Mouse (Mus musculus): Measurements from ENCODE around the gene Slc25a29. TPM values are rescaled to one million over a fixed set of nuclear protein-coding genes. Genes with fewer than 3 reads are reported as not detected.

The Slc25a29 gene
- polyA plus RNA-seq, 1 experiment from 2014 or later = 2.7 TPM

DNA sequence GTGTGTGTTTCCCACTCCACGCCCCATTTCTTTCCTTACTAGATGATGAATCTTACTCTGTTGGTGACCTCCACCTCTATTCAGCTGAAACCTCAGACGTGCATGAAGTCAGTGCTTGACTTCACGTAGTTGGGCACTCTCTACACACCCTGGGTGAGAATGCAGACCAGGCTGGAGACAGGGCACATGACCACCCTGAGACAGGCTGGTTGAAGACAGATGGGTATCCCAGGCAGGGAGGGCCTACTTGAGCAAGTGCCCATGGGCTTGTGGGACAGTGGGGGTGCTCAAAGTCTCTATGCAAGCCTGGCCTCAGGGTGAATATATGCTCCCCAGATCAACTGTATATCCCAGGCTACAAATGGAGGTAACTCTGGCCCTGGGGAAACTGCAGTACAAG, 1.3 kb downstream of the Slc25a29 start:
- Histone ChIP-seq H3K27ac (replicated peaks in 1 of 2; ENCODE audit: control insufficient read depth in 1 of 2, insufficient read depth in 1 of 2, low read depth in 2 of 2, low read length in 2 of 2) (no peak overlapping the region), H3K9me3 (ENCODE audit: control insufficient read depth, low read length) (no peaks in the 10 kb centered on the region), H3K4me1 (ENCODE audit: control insufficient read depth in 2 of 2, insufficient read depth in 2 of 2, low read length in 2 of 2) (peaks cover 22 to 25% of the 10 kb centered on the region in 2 experiments), H3K36me3 (ENCODE audit: control insufficient read depth, insufficient read depth, low read length) (no peaks in the 10 kb centered on the region), H3K4me3 (ENCODE audit: control insufficient read depth in 1 of 2, insufficient read depth in 1 of 2, low read depth in 1 of 2, low read length in 2 of 2) (no peak overlapping the region), H3K27me3 (ENCODE audit: control insufficient read depth, insufficient read depth, low read length) (no peaks in the 10 kb centered on the region), H3K4me2 (ENCODE audit: low read length) (no peak overlapping the region), H3K9ac (ENCODE audit: low read length) (no peak overlapping the region)
- whole genome bisulfite sequencing = 85% methylated on average over 3 of the region's 3 CpGs
- no peak for ATAC-seq (ENCODE audit: insufficient number of reproducible peaks, insufficient read depth, low FRiP score, low read depth)

DNA sequence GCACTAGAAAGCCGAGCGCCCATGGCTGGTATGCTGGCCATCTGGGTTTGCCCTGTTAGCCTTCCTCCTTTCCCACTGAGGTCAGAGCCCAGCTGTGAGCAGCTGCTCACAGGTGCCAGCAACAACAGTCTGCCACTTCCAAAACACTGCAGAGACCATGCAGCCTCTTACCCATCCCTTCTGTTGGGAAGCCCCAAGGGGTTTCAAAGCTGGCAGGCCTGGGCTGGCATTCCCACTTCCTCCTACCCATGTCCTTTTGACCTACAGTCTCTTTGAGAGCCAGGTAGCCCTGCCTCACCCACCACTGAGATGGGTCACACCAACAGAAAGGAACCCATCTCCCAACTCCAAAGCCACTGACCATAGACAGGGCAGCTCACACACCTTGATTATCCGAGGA, 2.3 kb downstream of the Slc25a29 start:
- 81% methylated on average over 3 of the region's 3 CpGs for WGBS
- Histone ChIP-seq H3K4me2 (ENCODE audit: low read length) (no peak overlapping the region), H3K9me3 (ENCODE audit: control insufficient read depth, low read length) (no peaks in the 10 kb centered on the region), H3K36me3 (ENCODE audit: control insufficient read depth, insufficient read depth, low read length) (no peaks in the 10 kb centered on the region), H3K4me3 (ENCODE audit: control insufficient read depth in 1 of 2, insufficient read depth in 1 of 2, low read depth in 1 of 2, low read length in 2 of 2) (no peak overlapping the region), H3K27me3 (ENCODE audit: control insufficient read depth, insufficient read depth, low read length) (no peaks in the 10 kb centered on the region), H3K9ac (ENCODE audit: low read length) (no peak overlapping the region), H3K4me1 (ENCODE audit: control insufficient read depth in 2 of 2, insufficient read depth in 2 of 2, low read length in 2 of 2) (peaks cover 22 to 25% of the 10 kb centered on the region in 2 experiments), H3K27ac (replicated peaks in 1 of 2; ENCODE audit: control insufficient read depth in 1 of 2, insufficient read depth in 1 of 2, low read depth in 2 of 2, low read length in 2 of 2) (no peak overlapping the region)
- ATAC-seq (ENCODE audit: insufficient number of reproducible peaks, insufficient read depth, low FRiP score, low read depth) = no peak

DNA sequence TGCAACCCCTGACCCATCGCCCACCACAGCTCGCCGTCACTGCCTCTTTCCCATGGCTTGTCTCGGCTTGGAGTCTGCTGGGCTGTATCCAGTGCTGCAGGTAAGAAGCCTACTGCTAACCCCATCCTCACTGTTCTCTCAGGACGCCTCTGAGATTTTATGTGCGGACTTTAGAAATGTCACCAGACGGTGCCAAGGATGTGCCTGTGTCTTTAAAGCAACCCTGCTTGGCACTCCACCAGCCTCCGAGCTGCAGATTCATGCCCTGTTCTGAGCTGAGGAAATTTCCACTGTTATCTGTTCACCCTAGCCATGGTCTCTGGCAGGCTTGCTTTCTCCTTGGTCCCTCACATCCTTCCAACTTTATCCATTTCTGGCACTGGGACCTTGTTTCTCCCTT, 2.8 kb downstream of the Slc25a29 start:
- H3K36me3 ChIP-seq (ENCODE audit: control insufficient read depth, insufficient read depth, low read length) = no peaks in the 10 kb centered on the region
- H3K27me3 ChIP-seq (ENCODE audit: control insufficient read depth, insufficient read depth, low read length) = no peaks in the 10 kb centered on the region
- no peak for ATAC-seq (ENCODE audit: insufficient number of reproducible peaks, insufficient read depth, low FRiP score, low read depth)
- H3K27ac ChIP-seq (replicated peaks in 1 of 2; ENCODE audit: control insufficient read depth in 1 of 2, insufficient read depth in 1 of 2, low read depth in 2 of 2, low read length in 2 of 2) = no peak overlapping the region
- peaks cover 19% of the 10 kb centered on the region in 2 experiments for H3K4me1 ChIP-seq (ENCODE audit: control insufficient read depth in 2 of 2, insufficient read depth in 2 of 2, low read length in 2 of 2)
- no peak overlapping the region for H3K4me3 ChIP-seq (ENCODE audit: control insufficient read depth in 1 of 2, insufficient read depth in 1 of 2, low read depth in 1 of 2, low read length in 2 of 2)
- H3K9ac ChIP-seq (ENCODE audit: low read length) = no peak overlapping the region
- 88% methylated on average over 8 of the region's 8 CpGs for WGBS
- no peaks in the 10 kb centered on the region for H3K9me3 ChIP-seq (ENCODE audit: control insufficient read depth, low read length)
- H3K4me2 ChIP-seq (ENCODE audit: low read length) = no peak overlapping the region

DNA sequence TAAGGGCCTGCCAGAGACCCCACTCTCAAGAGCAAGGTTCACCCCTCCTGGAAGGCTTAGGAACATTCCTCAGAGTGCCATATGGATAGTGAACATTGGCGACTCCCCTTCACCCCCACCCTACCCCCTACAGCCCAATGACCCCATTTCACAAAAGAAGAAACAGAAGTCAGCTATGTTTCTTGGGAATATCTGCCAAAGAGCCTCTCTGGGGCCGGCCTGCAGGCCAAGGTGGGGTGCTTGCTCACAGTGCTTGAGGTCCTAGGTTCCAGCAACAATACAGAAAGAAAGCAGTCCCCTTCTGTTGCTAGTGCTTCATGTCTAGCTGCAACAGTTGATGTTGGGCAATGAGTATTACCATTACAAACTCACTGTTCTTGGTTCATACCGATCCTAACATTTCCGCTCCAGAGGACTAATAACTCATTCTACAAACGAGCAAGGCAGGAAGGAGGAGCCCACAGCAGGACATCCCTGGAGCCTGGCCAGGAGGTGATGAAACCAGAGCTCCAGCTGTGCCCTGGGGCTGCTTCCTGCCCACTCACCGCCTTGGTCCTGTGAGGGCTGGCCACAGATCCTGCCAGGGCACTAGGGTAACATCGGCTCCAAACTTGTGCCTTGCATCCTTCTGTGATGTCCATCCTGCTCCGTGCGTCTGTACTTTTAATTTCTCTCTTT, 3.6 kb downstream of the Slc25a29 start:
- Histone ChIP-seq H3K4me1 (ENCODE audit: control insufficient read depth in 2 of 2, insufficient read depth in 2 of 2, low read length in 2 of 2) (peaks cover 11 to 12% of the 10 kb centered on the region in 2 experiments), H3K36me3 (ENCODE audit: control insufficient read depth, insufficient read depth, low read length) (0 out of 2 replicates have a peak, but pooled peaks cover 2% of the 10 kb centered on the region), H3K4me3 (ENCODE audit: control insufficient read depth in 1 of 2, insufficient read depth in 1 of 2, low read depth in 1 of 2, low read length in 2 of 2) (no peak overlapping the region), H3K9me3 (ENCODE audit: control insufficient read depth, low read length) (no peaks in the 10 kb centered on the region), H3K4me2 (ENCODE audit: low read length) (no peak overlapping the region), H3K9ac (ENCODE audit: low read length) (no peak overlapping the region), H3K27me3 (ENCODE audit: control insufficient read depth, insufficient read depth, low read length) (no peaks in the 10 kb centered on the region), H3K27ac (replicated peaks in 1 of 2; ENCODE audit: control insufficient read depth in 1 of 2, insufficient read depth in 1 of 2, low read depth in 2 of 2, low read length in 2 of 2) (no peak overlapping the region)
- no peak for ATAC-seq (ENCODE audit: insufficient number of reproducible peaks, insufficient read depth, low FRiP score, low read depth)
- WGBS = 68% methylated on average over 9 of the region's 9 CpGs

DNA sequence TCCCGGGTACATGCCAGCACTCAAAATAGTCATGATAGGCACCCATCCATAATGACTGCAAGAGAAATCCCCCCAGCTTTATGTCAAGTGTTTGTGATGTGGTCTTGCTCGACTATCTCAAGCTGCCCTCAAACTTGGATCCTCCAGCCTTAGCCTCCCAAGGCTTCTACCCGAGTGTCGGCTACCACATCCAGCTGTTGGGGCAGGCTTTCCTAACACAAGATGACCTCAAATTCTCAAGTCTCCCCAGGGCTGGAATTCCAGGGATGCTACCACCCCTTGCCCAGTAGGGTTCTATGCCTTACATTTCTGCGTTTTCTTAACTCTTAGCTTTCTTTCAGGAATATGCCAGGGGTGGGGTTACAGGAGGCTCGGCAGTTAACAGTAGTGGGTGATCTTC, 5.3 kb downstream of the Slc25a29 start:
- Histone ChIP-seq H3K27ac (replicated peaks in 1 of 2; ENCODE audit: control insufficient read depth in 1 of 2, insufficient read depth in 1 of 2, low read depth in 2 of 2, low read length in 2 of 2) (no peak overlapping the region), H3K9ac (ENCODE audit: low read length) (no peak overlapping the region), H3K4me1 (ENCODE audit: control insufficient read depth in 2 of 2, insufficient read depth in 2 of 2, low read length in 2 of 2) (peaks cover 5 to 6% of the 10 kb centered on the region in 2 experiments; a peak in 2 of 4 replicates), H3K4me3 (ENCODE audit: control insufficient read depth in 1 of 2, insufficient read depth in 1 of 2, low read depth in 1 of 2, low read length in 2 of 2) (no peak overlapping the region), H3K9me3 (ENCODE audit: control insufficient read depth, low read length) (no peaks in the 10 kb centered on the region), H3K27me3 (ENCODE audit: control insufficient read depth, insufficient read depth, low read length) (no peaks in the 10 kb centered on the region), H3K4me2 (ENCODE audit: low read length) (no peak overlapping the region), H3K36me3 (ENCODE audit: control insufficient read depth, insufficient read depth, low read length) (peaks cover 8% of the 10 kb centered on the region; the same call in 1 of the 2 replicates)
- 79% methylated on average over 6 of the region's 6 CpGs for WGBS
- ATAC-seq (ENCODE audit: insufficient number of reproducible peaks, insufficient read depth, low FRiP score, low read depth) = no peak

DNA sequence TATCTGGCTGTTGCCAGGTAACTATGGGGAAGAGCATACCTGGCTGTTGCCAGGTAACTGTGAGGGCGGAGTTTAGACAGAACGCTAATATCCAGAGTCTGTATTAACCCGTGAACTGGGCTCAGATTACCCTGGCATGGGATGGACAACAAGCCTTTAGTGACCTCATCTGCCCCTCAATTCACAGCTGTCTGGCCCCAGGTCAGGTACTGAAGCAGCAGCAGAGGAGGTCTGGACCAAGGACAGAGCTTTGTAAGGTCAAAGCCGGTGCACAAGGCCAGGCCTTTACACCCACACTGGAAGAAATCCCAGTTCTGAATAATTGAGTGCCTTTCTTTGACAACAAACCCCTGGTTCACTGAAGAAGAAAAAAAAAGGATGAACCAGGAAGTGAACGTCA, 6.0 kb downstream of the Slc25a29 start:
- Histone ChIP-seq H3K9ac (ENCODE audit: low read length) (no peak overlapping the region), H3K4me2 (ENCODE audit: low read length) (no peak overlapping the region), H3K36me3 (ENCODE audit: control insufficient read depth, insufficient read depth, low read length) (peaks cover 8% of the 10 kb centered on the region; the same call in 1 of the 2 replicates), H3K9me3 (ENCODE audit: control insufficient read depth, low read length) (no peaks in the 10 kb centered on the region), H3K4me1 (ENCODE audit: control insufficient read depth in 2 of 2, insufficient read depth in 2 of 2, low read length in 2 of 2) (peaks cover 0 to 1% of the 10 kb centered on the region in 2 experiments; a peak in 1 of 4 replicates), H3K27ac (replicated peaks in 1 of 2; ENCODE audit: control insufficient read depth in 1 of 2, insufficient read depth in 1 of 2, low read depth in 2 of 2, low read length in 2 of 2) (no peak overlapping the region), H3K27me3 (ENCODE audit: control insufficient read depth, insufficient read depth, low read length) (no peaks in the 10 kb centered on the region), H3K4me3 (ENCODE audit: control insufficient read depth in 1 of 2, insufficient read depth in 1 of 2, low read depth in 1 of 2, low read length in 2 of 2) (no peak overlapping the region)
- WGBS = 80% methylated on average over 5 of the region's 5 CpGs
- ATAC-seq (ENCODE audit: insufficient number of reproducible peaks, insufficient read depth, low FRiP score, low read depth) = no peak

DNA sequence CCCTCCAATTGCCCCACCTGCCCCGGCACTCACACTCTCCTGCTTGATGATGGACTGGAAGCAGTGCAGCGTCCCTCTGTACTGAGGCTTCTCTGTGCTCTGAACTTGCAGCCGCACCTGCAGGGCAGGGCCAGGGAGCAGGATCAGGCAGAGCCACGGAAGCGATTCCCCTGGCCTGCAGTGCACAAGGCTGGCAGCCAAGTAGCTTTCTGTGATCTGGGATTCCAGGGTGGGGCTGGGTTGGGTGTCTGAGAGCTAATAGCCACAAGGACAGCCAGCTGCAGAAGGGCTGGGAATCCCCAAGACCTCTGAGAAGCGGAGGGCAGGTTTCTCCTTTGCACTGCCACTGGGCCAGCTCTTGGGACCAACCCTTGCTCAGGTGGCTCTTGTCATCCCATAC, 8.0 kb downstream of the Slc25a29 start:
- 91% methylated on average over 6 of the region's 6 CpGs for WGBS
- no peak for ATAC-seq (ENCODE audit: insufficient number of reproducible peaks, insufficient read depth, low FRiP score, low read depth)

More for the DNA sequence above, 8.0 kb downstream of the Slc25a29 start:
- Histone ChIP-seq H3K27ac (replicated peaks in 1 of 2; ENCODE audit: control insufficient read depth in 1 of 2, insufficient read depth in 1 of 2, low read depth in 2 of 2, low read length in 2 of 2) (no peak overlapping the region), H3K4me3 (ENCODE audit: control insufficient read depth in 1 of 2, insufficient read depth in 1 of 2, low read depth in 1 of 2, low read length in 2 of 2) (no peak overlapping the region), H3K27me3 (ENCODE audit: control insufficient read depth, insufficient read depth, low read length) (no peaks in the 10 kb centered on the region), H3K9ac (ENCODE audit: low read length) (no peak overlapping the region), H3K9me3 (ENCODE audit: control insufficient read depth, low read length) (no peaks in the 10 kb centered on the region), H3K4me1 (ENCODE audit: control insufficient read depth in 2 of 2, insufficient read depth in 2 of 2, low read length in 2 of 2) (no peaks in the 10 kb centered on the region; a peak in 1 of 4 replicates), H3K36me3 (ENCODE audit: control insufficient read depth, insufficient read depth, low read length) (peaks cover 8% of the 10 kb centered on the region; the same call in 1 of the 2 replicates), H3K4me2 (ENCODE audit: low read length) (no peak overlapping the region)

Data from heart, embryonic 14.5 days (tissue).